ENCODE assay signal across 8 mouse cellular contexts in genomic region chr10:96955776-96956448, GRCm38 (mm10).
A peak's percentile ranks its signal among the peaks of the same experiment; 100 is the strongest.
DNase-seq lines count a peak whose midpoint lies in the region; ATAC-seq lines count a peak whose summit lies in the region.

No protein-coding gene starts in this region.

- DNase-seq in frontal cortex, postnatal 25 days (ENCODE audit: low spot score in 2 of 2) = no peak
- DNase-seq in Muller cell, postnatal 12 days (ENCODE audit: inconsistent ontology term) = peak; percentile 54
- DNase-seq in forebrain, embryonic 11.5 days (ENCODE audit: low spot score) = peak; percentile 56
- DNase-seq in adrenal gland, adult 2 months = no peak
- DNase-seq in layer of hippocampus, adult 9-10 months (ENCODE audit: low spot score) = no peak

- peak overlapping the region; percentile 7; the same call in 1 of the 2 replicates for H3K4me3 ChIP-seq in forebrain, embryonic 11.5 days (ENCODE audit: low read depth, low read length)
- H3K4me3 ChIP-seq in midbrain, embryonic 13.5 days (replicated peaks) = peak overlapping the region; percentile 17

- H3K9ac ChIP-seq in forebrain, embryonic 11.5 days (ENCODE audit: low read length) = peak overlapping the region; percentile 1; the same call in 1 of the 2 replicates
- peak overlapping the region; percentile 19; the same call in 1 of the 2 replicates for H3K9ac ChIP-seq in midbrain, embryonic 13.5 days (replicated peaks)

- H3K4me1 ChIP-seq in forebrain, embryonic 11.5 days (replicated peaks; ENCODE audit: control insufficient read depth, insufficient read depth, low read length) = peaks cover 7% of the 10 kb centered on the region
- peaks cover 27% of the 10 kb centered on the region for H3K4me1 ChIP-seq in midbrain, embryonic 13.5 days (replicated peaks)

- peak; percentile 74 for ATAC-seq in frontal cortex, adult (ENCODE audit: low TSS enrichment)
- peak; percentile 31; the same call in 1 of the 2 replicates for ATAC-seq in forebrain, embryonic 11.5 days (replicated peaks; ENCODE audit: low FRiP score)
- ATAC-seq in midbrain, embryonic 13.5 days = peak; percentile 31
- ATAC-seq in activated CD4-positive, CD25-positive, alpha-beta regulatory T cell, adult 4 months = no peak

- no peaks in the 10 kb centered on the region for H3K36me3 ChIP-seq in forebrain, embryonic 11.5 days (ENCODE audit: control insufficient read depth, insufficient read depth, low read length)
- H3K36me3 ChIP-seq in midbrain, embryonic 13.5 days = no peaks in the 10 kb centered on the region

- H3K9me3 ChIP-seq in forebrain, embryonic 11.5 days (ENCODE audit: control insufficient read depth, low read length) = no peaks in the 10 kb centered on the region
- no peaks in the 10 kb centered on the region for H3K9me3 ChIP-seq in midbrain, embryonic 13.5 days

- H3K4me2 ChIP-seq in forebrain, embryonic 11.5 days (ENCODE audit: low read depth, low read length, severe bottlenecking) = peak overlapping the region; percentile 24; the same call in 1 of the 2 replicates
- peak overlapping the region; percentile 43 for H3K4me2 ChIP-seq in midbrain, embryonic 13.5 days (replicated peaks)

- H3K27ac ChIP-seq in forebrain, embryonic 11.5 days (ENCODE audit: low read depth, low read length) = peak overlapping the region; percentile 1; the same call in 1 of the 2 replicates
- peak overlapping the region; percentile 83 for H3K27ac ChIP-seq in midbrain, embryonic 13.5 days

- H3K27me3 ChIP-seq in forebrain, embryonic 11.5 days (ENCODE audit: control insufficient read depth, insufficient read depth, low read length) = no peaks in the 10 kb centered on the region
- no peaks in the 10 kb centered on the region for H3K27me3 ChIP-seq in midbrain, embryonic 13.5 days

- 12% methylated on average over 16 of the region's 16 CpGs for WGBS in forebrain, embryonic 11.5 days
- WGBS in midbrain, embryonic 13.5 days = 7% methylated on average over 16 of the region's 16 CpGs

Comparison
In these comparisons a context has a peak if more than half of its experiments do, and no peak if none do; other contexts are left out.
1. DNase-seq: peak in Muller cell, postnatal 12 days (single experiment) and forebrain, embryonic 11.5 days (single experiment); none in frontal cortex, postnatal 25 days (0 of 2), adrenal gland, adult 2 months (single experiment) and layer of hippocampus, adult 9-10 months (single experiment).